Mouse (Mus musculus) layer of hippocampus, adult 9-10 months (tissue): ENCODE results near the gene Adamts13.

Source experiments
- DNase-seq: peaks from one replicate; pipeline ENCODE4 v3.0.0; 2022; ENCODE audit warnings: low spot score

Adamts13 gene

GRCm38 (mm10) chr2:26973116-26973515 is at the start of gene Adamts13:
Gene Adamts13, plus strand, starts transcription at chr2:26973416.
- DNase-seq: no peak

GRCm38 (mm10) chr2:26927745-26928476 is 45.3 kb upstream of the Adamts13 start:
- DNase-seq: no peak

- DNase-seq: peak; percentile 64
Observed at GRCm38 (mm10) chr2:26930390-26930789, 42.8 kb upstream of the Adamts13 start.

GRCm38 (mm10) chr2:26932473-26933303 is 40.5 kb upstream of the Adamts13 start:
- no peak for DNase-seq

- DNase-seq: peak; percentile 58
Observed at GRCm38 (mm10) chr2:26933304-26934055, 39.7 kb upstream of the Adamts13 start, which contains the start of the genes Surf4 and Stkld1. Gene Surf4, minus strand, starts transcription at chr2:26933928. Gene Stkld1, plus strand, starts transcription at chr2:26934047.

- DNase-seq: no peak
Observed at GRCm38 (mm10) chr2:26935286-26935685, 37.9 kb upstream of the Adamts13 start.

GRCm38 (mm10) chr2:26936425-26936824 is 36.8 kb upstream of the Adamts13 start:
- DNase-seq: no peak

- no peak for DNase-seq
Observed at GRCm38 (mm10) chr2:26941539-26941938, 31.7 kb upstream of the Adamts13 start.

GRCm38 (mm10) chr2:26943253-26943652 is 30.0 kb upstream of the Adamts13 start:
- no peak for DNase-seq

GRCm38 (mm10) chr2:26950411-26950810 is 22.8 kb upstream of the Adamts13 start:
- DNase-seq: no peak

GRCm38 (mm10) chr2:26951346-26951905 is 21.8 kb upstream of the Adamts13 start:
- no peak for DNase-seq

- no peak for DNase-seq
Observed at GRCm38 (mm10) chr2:26952193-26952592, 21.0 kb upstream of the Adamts13 start.

- no peak for DNase-seq
Observed at GRCm38 (mm10) chr2:26952866-26953265, 20.4 kb upstream of the Adamts13 start.

GRCm38 (mm10) chr2:26954735-26955395 is 18.4 kb upstream of the Adamts13 start:
- DNase-seq: no peak

GRCm38 (mm10) chr2:26956811-26957487 is 16.3 kb upstream of the Adamts13 start:
- DNase-seq: no peak

- DNase-seq: no peak
Observed at GRCm38 (mm10) chr2:26957488-26957859, 15.7 kb upstream of the Adamts13 start.

- no peak for DNase-seq
Observed at GRCm38 (mm10) chr2:26960756-26961155, 12.5 kb upstream of the Adamts13 start.

GRCm38 (mm10) chr2:26963923-26964723 is 9.1 kb upstream of the Adamts13 start, which contains the start of gene Rexo4:
Gene Rexo4, minus strand, starts transcription at chr2:26964386.
- DNase-seq: peak; percentile 87

GRCm38 (mm10) chr2:26964724-26965370 is 8.4 kb upstream of the Adamts13 start:
- DNase-seq: no peak
